Mouse (Mus musculus) c-Kit-negative CD71-positive TER-119-positive erythroid progenitor cells, embryonic 14.5 days (primary cell): ENCODE results near the gene Hnrnpul2.
A peak's percentile ranks its signal among the peaks of the same experiment; 100 is the strongest.
"Not testable (repeated sequence)": the region's sequence is repeated elsewhere in the genome, so short reads cannot be mapped to it uniquely, and the experiment has no call there.

ENCODE experiments used
- DNase-seq: peaks from one replicate; pipeline ENCODE4 v3.0.0-alpha.2; 2013; ENCODE audit warnings: low read depth, low spot score

The Hnrnpul2 gene

GRCm38 (mm10) chr19:8851639-8852038 is 31.8 kb downstream of the Hnrnpul2 start:
- no peak for DNase-seq

DNA sequence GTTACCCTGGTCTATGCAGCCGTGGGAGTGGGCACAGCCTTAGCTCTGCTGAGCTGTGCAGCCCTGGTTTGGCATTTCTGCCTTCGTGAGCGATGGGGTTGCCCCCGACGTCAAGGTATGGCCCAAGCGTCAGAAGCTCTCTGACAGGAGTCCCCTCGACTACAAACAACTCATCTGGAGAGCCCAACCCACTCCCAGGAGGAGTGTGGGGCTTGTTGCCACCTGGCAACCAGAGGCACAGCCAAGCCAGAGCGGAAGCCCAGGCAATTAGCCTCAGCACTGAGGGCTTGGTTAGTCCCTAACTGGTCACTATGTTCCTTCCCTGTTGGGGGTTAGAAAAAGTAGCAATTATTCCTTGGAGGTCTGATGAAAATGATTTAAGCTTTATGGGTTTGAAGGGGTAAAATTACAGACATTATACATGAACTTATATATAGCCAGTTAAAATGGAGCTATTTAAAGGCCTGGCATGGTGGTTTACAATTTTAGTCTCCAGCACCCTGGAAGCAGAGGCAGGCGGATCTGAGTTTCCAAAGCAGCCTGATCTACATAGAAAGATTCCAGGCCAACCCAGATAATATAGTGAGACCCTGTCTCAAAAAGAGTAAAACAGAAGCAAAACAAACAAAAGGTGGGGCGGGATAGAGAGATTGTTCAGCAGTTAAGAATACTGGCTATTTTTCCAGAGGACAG is 32.6 kb downstream of the Hnrnpul2 start:
- no peak for DNase-seq

- DNase-seq = no peak
These were observed 33.3 kb downstream of the Hnrnpul2 start for GRCm38 (mm10) chr19:8853117-8853516.

GRCm38 (mm10) chr19:8857689-8858088 is 37.9 kb downstream of the Hnrnpul2 start:
- no peak for DNase-seq

DNA sequence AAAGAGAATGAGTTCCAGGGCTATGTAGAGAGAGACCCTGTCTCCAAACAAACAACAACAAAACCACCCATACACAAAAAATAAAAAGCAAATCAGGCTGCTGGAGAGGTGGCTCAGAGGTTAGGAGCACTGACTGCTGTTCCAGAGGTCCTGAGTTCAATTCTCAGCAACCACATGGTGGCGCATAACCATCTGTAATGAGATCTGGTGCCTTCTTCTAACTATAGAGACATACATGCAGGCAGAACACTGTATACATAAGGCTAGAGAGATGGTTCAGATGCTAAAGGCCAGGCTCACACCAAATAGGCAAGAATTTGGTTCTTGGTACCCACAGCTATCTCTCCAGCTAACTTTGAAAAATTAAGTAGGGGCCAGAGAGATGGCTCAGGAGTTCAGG is 39.2 kb downstream of the Hnrnpul2 start:
- no peak for DNase-seq

DNA sequence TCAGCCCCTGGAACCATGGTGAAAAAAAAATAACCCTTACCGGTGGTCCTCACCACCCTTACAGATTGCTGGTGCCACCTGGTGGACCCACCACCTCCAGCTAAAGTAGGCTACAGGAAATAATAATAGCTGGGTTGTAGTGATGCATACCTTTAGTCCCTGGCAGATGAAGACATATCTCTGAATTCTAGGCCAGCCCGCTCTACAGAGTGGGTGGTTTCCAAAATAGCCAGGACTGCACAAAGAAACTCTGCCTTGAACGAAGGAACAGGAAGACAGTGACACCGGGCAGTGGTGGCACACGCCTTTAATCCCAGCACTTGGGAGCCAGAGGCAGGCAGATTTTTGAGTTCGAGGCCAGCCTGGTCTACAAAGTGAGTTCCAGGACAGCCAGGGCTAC is 44.5 kb downstream of the Hnrnpul2 start:
- no peak for DNase-seq

- DNase-seq = not testable (repeated sequence)
These were observed 50.6 kb downstream of the Hnrnpul2 start for GRCm38 (mm10) chr19:8870381-8870780.

DNA sequence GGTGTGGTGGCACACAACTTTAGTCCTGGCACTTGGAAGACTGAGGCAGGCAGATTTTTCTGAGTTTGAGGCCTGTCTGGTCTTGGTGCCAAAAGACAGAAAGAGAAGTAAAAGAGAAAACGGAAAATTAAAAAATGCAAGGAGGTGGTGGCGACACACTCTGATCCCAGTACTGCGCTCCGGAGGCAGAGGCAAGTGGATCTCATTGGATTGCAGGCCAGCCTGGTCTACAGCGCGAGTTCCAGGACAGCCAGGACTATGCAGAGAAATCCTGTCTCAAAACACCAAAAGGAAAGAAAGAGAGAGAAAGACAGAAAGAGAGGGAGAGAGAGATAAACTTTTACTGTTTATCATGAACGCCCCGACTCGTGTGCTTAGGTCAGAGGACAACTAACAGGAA is 51.0 kb downstream of the Hnrnpul2 start:
- peak; percentile 22 for DNase-seq

DNA sequence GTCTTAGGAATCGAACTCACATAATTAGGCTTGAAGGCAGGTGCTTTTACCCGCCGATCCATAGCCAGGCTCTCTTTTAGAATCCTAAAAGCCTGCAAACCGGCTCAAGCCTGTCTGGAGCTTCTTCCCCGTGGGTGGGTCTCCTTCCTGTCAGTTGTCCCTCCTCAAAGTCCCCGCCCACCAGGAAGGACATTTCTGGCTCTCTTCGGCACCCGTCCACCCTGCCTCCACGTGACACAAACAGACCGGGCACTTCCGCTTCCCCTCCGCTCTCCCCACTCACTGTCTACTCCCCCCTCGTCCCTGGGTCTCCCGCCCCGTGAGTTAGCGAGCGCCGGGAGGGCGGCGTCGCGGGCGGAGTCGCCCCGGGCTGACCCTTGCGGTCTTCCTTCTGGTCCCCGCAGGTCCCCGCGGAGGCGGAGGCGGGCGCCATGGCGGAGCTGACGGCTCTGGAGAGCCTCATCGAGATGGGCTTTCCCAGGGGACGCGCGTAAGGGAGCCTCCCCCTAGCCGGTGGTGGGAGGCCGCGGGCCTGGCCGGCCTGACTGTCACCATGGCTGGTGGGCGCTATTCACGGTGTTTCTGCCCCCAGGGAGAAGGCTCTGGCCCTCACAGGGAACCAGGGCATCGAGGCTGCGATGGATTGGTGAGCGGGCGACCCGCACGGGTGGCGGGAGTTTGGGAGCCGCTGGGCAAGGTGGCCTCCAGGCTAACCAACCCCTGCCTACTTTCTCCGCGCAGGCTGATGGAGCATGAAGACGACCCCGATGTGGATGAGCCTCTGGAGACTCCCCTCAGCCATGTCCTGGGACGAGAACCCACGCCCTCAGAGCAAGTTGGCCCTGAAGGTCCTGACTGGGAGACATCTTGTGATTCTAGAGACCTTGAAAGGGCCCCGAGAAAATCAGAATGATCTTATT is 51.7 kb downstream of the Hnrnpul2 start, which contains the start of gene Ubxn1:
Gene Ubxn1 (plus strand): TSS at position 230 of the 920 bp plus-strand sequence.
- peak; percentile 88 for DNase-seq

DNA sequence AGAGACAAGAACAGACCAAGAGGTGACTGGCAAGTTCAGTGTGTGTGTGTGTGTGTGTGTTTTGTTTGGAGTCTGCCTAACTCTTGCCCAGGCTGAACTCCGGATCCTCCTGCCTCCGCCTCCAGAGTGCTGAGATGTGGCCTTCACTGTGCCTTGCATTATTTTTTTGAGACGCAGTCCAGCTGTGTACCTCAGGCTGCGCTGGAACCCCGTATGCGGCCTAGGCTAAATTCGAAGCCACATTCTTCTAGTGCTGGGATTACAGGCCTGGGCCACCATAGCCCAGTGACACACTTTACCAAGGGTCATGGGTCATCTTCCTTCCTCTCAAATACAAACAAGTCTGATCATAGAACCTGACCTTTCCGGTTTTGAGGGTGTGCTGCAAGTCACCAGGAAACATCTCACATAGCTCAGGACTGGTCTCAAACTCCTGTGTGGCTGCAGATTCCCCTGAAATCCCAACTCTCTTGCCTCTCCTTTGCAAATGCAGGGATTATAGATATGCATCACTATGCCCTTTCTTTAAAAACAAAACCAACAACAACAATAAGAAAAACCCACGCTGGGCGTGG is 52.5 kb downstream of the Hnrnpul2 start:
- peak; percentile 9 for DNase-seq

DNA sequence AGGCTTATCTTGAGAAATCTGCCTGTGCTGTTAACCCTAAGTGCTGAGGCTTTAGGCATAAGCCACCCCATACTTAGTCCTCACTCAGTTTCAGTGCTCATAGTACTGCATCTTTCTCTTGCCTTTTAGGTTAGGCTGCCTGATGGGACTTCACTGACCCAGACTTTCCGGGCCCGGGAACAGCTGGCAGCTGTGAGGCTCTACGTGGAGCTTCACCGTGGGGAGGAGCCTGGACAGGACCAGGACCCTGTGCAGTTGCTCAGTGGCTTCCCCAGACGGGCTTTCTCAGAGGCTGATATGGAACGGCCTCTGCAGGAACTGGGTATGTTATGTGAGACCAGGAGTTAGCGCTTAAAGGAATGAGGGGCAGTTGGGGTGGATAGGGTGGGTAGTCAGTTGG is 55.2 kb downstream of the Hnrnpul2 start:
- DNase-seq = no peak

- DNase-seq = peak; percentile 72
These were observed 60.7 kb downstream of the Hnrnpul2 start, which contains the start of gene Uqcc3 for GRCm38 (mm10) chr19:8880311-8881033. Gene Uqcc3 (minus strand): TSS chr19:8880923.

DNA sequence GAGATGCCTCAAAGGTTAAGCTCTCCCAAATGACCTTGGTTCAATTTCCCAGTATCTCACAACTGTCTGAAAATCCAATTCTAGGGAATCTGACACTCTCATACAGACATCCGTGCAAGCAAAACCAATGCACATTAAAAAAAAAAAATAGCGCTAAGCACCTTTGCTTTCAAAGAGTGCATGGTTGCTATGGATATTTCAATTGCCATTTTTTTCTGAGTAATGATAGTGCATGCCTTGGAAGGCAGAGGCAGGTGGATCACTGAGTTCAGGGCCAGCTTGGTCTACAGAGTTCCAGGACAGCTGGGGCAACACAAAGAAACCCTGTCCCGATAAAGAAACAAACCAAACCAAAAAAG is 61.2 kb downstream of the Hnrnpul2 start:
- DNase-seq = no peak

DNA sequence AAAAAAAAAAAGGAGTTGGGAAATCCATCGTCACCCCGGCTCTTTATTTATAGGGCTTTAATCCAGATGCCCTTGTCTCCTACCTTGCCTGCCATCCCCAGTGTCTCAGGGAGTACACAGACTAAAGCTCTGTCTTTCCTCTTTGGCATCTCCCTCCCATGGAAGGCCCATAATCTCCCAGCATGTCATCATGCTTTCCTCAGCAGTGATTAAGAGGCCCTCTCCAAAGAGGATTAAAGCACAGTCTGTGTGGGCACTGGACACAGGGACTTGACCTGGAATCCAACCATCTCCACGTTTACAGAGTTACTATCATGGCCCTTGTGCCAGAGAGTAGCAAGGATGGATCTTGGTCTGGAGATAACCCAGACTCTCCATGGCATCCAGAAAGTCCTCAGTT is 63.8 kb downstream of the Hnrnpul2 start, which contains the start of the genes Lbhd1 and Gm49403:
Gene Lbhd1 (plus strand): TSS at position 117 of the 400 bp plus-strand sequence.
Gene Gm49403 (plus strand): TSS at position 315 of the 400 bp plus-strand sequence.
- no peak for DNase-seq
